Mouse (Mus musculus): ENCODE measurements around the gene Uvrag. TPM values are rescaled to one million over a fixed set of nuclear protein-coding genes. Genes with fewer than 3 reads are reported as not detected.

Uvrag gene
- polyA plus RNA-seq, 1 experiment from 2014 or later = 15.7 TPM

DNA sequence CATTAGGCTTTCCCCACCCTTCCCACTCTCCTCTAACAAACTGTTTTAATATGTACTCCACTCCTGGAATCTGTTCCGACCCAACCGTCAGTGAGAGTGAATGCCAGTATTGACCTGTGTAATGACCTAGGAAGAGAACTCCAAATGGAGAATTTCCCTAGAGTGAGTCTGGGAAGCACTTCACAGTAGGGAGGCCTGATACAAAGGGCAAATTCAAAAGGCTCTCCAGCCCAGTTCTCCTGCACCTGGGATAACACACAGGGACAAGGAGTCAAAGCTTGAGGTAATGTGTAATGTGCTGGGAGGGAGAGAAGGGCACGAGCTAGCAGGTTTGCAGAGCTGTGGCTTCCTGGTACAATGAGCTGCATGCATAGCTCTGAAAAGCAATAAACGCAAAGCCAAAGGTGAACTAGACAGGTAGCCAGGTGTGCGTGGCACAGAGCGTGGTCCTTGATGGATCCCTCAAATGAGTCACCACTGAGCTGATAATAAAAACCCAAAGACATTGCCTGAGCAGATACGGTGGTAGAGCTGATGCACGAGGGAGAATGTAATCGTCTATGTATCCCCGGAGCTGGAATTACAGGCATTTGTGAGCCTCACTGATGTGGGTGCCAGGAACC lies 213.9 kb downstream of the Uvrag start:
- Histone ChIP-seq H3K27me3 (no peaks in the 10 kb centered on the region), H3K27ac (no peak overlapping the region), H3K4me3 (no peak overlapping the region), H3K36me3 (no peaks in the 10 kb centered on the region), H3K4me2 (replicated peaks) (no peak overlapping the region), H3K9ac (no peak overlapping the region), H3K9me3 (no peaks in the 10 kb centered on the region), H3K4me1 (peaks cover 41% of the 10 kb centered on the region)
- 74% methylated on average over 10 of the region's 10 CpGs for WGBS
- no peak for ATAC-seq (ENCODE audit: low FRiP score, low read depth)

DNA sequence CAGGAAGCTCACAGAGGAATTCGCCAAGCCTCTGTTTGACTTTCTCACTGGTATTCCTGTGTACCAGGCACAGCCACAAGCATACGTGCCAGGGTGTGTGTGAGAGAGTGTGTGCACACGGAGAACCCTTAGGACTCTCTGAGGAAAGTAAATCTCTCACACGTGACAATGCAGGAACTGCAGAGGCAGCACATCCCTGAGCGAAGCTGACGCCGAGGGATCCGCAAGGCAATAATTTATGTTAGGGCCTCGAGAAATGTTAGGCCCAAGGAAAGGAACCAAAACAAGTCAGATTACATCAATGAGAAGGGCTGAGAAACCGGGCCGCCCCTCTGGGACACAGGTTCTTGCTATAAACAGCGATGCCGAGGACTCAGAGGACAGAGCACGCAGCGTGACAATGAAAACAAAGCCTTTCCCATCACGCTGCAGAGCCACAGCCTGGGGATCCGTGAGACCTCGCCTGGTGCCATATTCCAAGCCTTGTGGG lies 216.5 kb downstream of the Uvrag start:
- H3K4me3 ChIP-seq = no peak overlapping the region
- no peak overlapping the region for H3K27ac ChIP-seq
- H3K4me2 ChIP-seq (replicated peaks) = 0 out of 2 replicates have a peak overlapping the region, but pooled peaks have one; percentile 5
- H3K4me1 ChIP-seq = peaks cover 38% of the 10 kb centered on the region
- no peaks in the 10 kb centered on the region for H3K36me3 ChIP-seq
- WGBS = 41% methylated on average over 18 of the region's 18 CpGs
- ATAC-seq (ENCODE audit: low FRiP score, low read depth) = no peak
- H3K9me3 ChIP-seq = no peaks in the 10 kb centered on the region
- no peaks in the 10 kb centered on the region for H3K27me3 ChIP-seq
- no peak overlapping the region for H3K9ac ChIP-seq

DNA sequence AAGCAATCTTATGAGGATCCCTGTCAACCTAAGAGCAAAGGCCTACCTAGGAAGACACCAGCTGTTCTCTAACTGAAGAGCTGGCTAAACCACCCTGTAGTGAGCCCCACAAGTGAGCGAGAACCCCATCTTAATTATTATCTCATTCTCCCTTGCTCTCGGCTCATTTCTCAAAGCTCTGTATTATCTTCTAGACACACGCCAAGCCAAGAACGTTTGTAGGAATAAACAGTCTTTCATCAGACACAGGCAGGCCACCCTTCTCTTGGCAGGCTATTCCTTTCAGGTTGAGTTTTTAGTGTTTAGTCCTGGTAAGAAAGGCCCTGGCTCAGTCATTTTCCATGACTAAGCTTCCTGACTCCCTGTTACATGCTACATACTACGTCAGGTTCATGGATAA lies 218.0 kb downstream of the Uvrag start:
- H3K36me3 ChIP-seq = no peaks in the 10 kb centered on the region
- H3K27ac ChIP-seq = no peak overlapping the region
- no peak overlapping the region for H3K4me2 ChIP-seq (replicated peaks)
- ATAC-seq (ENCODE audit: low FRiP score, low read depth) = no peak
- 90% methylated on average over 5 of the region's 5 CpGs for WGBS
- no peak overlapping the region for H3K9ac ChIP-seq
- no peaks in the 10 kb centered on the region for H3K9me3 ChIP-seq
- H3K4me1 ChIP-seq = peaks cover 38% of the 10 kb centered on the region
- H3K4me3 ChIP-seq = no peak overlapping the region
- H3K27me3 ChIP-seq = no peaks in the 10 kb centered on the region

DNA sequence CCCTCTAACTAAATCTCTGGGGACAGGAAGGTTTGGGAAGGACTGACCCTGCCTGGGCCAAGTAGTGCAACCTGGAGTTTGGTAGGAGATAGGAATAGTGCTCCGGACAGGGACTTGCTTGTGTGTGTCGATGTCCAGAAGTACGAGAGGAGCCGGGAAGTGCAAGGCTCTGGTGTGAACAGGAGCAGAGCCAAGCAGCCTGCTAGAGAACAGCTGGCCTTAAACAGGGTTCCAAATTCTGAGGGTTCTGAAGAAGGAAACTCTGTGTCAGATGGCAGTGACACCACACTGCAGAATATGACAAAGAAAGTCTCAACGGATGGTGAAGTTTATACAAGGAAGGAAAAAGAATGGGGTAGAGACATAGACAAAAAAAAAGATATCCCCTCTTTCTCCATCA lies 223.5 kb downstream of the Uvrag start:
- no peaks in the 10 kb centered on the region for H3K27me3 ChIP-seq
- ATAC-seq (ENCODE audit: low FRiP score, low read depth) = no peak
- 85% methylated on average over 5 of the region's 5 CpGs for WGBS
- H3K27ac ChIP-seq = no peak overlapping the region
- H3K4me1 ChIP-seq = peaks cover 23% of the 10 kb centered on the region
- H3K4me2 ChIP-seq (replicated peaks) = no peak overlapping the region
- H3K9me3 ChIP-seq = no peaks in the 10 kb centered on the region
- no peaks in the 10 kb centered on the region for H3K36me3 ChIP-seq
- no peak overlapping the region for H3K9ac ChIP-seq
- H3K4me3 ChIP-seq = no peak overlapping the region

DNA sequence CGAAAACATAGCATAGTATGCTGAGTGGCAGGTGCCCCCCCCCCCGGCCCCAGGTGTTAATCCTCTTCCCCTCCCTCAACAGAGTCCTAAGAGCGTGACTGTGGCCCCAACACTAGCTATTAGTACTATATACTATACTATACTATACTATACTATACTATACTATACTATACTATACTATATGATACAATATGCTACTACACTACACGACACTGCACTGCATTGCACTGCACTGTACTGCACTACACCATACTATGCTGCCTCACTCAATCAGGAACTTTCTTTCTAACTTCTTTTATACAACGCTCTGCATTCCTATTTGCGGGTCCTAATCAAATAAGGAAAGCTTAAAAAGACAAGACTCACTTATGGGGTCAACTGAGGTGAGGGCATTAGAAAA lies 224.4 kb downstream of the Uvrag start:
- Histone ChIP-seq H3K4me3 (no peak overlapping the region), H3K9me3 (no peaks in the 10 kb centered on the region)
- ATAC-seq (ENCODE audit: low FRiP score, low read depth) = peak; percentile 32; the same call in 1 of the 2 replicates

DNA sequence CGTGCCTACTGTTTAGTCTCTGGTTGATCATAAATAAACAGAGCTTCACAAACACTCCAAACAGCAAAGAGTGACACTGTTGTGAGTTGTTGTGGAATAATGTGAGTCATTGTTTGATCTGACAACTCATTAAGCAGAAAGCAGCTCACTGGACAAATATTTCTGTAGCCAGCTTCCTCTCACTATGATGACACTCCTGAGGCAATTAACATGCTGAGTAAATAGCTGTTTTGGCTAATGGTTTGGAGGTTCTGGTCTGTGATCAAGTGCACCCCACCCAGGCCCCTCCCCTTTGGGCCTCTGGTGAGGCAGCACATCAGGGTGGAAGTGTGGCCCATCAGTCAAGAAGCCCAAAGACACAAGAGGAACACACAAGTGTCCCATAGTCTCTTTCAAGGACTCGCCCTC lies 228.0 kb downstream of the Uvrag start:
- Histone ChIP-seq H3K4me3 (no peak overlapping the region), H3K27ac (no peak overlapping the region), H3K27me3 (no peaks in the 10 kb centered on the region), H3K4me1 (peaks cover 37% of the 10 kb centered on the region), H3K36me3 (no peaks in the 10 kb centered on the region), H3K9me3 (no peaks in the 10 kb centered on the region), H3K4me2 (replicated peaks) (no peak overlapping the region), H3K9ac (no peak overlapping the region)
- ATAC-seq (ENCODE audit: low FRiP score, low read depth) = no peak
- 71% methylated on average over 2 of the region's 2 CpGs for WGBS

More for the DNA sequence above, 224.4 kb downstream of the Uvrag start:
- H3K27me3 ChIP-seq = no peaks in the 10 kb centered on the region
- 81% methylated on average over 6 of the region's 6 CpGs for WGBS
- no peak overlapping the region for H3K4me2 ChIP-seq (replicated peaks)
- H3K4me1 ChIP-seq = peaks cover 23% of the 10 kb centered on the region
- no peaks in the 10 kb centered on the region for H3K36me3 ChIP-seq
- H3K27ac ChIP-seq = no peak overlapping the region
- H3K9ac ChIP-seq = no peak overlapping the region

DNA sequence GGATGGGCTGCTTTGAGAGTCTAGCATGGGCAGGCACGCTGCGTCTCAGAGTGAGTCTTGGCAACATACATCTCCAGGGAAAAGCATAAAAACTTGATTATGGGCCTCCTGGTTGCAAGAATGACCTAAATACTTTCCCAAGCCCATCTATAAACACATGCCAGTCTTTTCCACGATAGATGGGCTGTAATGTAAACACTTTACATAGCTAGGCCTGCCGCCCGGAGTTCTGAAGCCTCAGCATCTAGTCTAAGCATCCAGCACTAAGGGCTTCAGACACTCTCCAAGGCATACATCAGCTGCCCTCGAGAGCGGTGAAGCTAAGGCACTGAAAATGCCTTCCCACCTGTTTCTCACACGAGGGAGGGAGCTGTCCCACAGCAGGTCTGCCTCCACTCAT lies 229.7 kb downstream of the Uvrag start:
- H3K36me3 ChIP-seq = no peaks in the 10 kb centered on the region

DNA sequence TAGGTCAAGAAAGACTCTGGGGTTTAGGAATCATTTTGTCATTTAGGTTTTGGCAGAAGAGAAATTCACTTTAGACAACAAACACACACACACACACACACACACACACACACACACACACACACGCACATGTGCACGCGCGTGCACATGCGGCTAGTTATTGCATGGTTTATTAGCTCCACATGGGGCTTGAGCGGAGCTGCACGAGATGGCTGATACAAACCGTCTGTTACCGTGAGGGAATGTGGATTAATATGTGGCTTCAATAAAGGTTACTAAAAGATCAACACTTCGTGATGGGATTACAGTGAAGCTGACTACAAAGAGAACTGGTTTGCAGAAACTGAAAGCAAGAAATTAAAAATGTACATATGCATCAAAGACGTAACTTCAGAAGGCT lies 230.2 kb downstream of the Uvrag start:
- Histone ChIP-seq H3K36me3 (no peaks in the 10 kb centered on the region), H3K4me3 (no peak overlapping the region), H3K27ac (peak overlapping the region; percentile 65; the same call in 1 of the 2 replicates), H3K4me1 (peaks cover 40% of the 10 kb centered on the region), H3K9ac (no peak overlapping the region), H3K9me3 (no peaks in the 10 kb centered on the region), H3K4me2 (replicated peaks) (no peak overlapping the region), H3K27me3 (peaks cover 12% of the 10 kb centered on the region)
- ATAC-seq (ENCODE audit: low FRiP score, low read depth) = no peak
- WGBS = 29% methylated on average over 11 of the region's 11 CpGs

More for the DNA sequence above, 229.7 kb downstream of the Uvrag start:
- H3K27me3 ChIP-seq = peaks cover 6% of the 10 kb centered on the region; the same call in 1 of the 2 replicates
- H3K27ac ChIP-seq = peak overlapping the region; percentile 11; the same call in 1 of the 2 replicates
- no peak overlapping the region for H3K4me2 ChIP-seq (replicated peaks)
- no peak overlapping the region for H3K9ac ChIP-seq
- H3K9me3 ChIP-seq = no peaks in the 10 kb centered on the region
- 36% methylated on average over 8 of the region's 8 CpGs for WGBS
- H3K4me1 ChIP-seq = peaks cover 34% of the 10 kb centered on the region
- H3K4me3 ChIP-seq = no peak overlapping the region
- no peak for ATAC-seq (ENCODE audit: low FRiP score, low read depth)

DNA sequence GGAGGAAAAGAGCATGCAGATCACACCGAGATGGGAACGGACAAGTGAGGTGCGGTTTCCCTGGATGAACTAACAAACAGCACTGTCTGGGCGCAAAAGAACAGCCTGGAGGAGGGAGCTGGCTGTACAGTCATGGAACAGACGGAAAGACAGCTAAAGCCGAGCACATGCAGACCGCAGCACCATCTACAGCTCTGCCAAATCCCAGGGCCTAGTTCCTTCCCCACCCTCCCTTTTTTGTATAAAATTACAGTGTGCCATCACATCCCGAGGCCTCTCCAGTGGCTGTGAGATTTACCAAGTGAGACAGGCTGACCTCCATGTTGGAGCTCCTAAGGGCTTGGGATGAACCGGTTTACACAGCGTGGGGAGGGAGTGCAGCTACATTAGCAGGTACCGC lies 230.8 kb downstream of the Uvrag start:
- ATAC-seq (ENCODE audit: low FRiP score, low read depth) = no peak
- Histone ChIP-seq H3K4me3 (no peak overlapping the region), H3K9ac (no peak overlapping the region), H3K36me3 (no peaks in the 10 kb centered on the region), H3K27me3 (peaks cover 17% of the 10 kb centered on the region), H3K4me2 (replicated peaks) (no peak overlapping the region), H3K27ac (peak overlapping the region; percentile 65; the same call in 1 of the 2 replicates), H3K9me3 (no peaks in the 10 kb centered on the region), H3K4me1 (peaks cover 45% of the 10 kb centered on the region)
- 45% methylated on average over 11 of the region's 11 CpGs for WGBS

DNA sequence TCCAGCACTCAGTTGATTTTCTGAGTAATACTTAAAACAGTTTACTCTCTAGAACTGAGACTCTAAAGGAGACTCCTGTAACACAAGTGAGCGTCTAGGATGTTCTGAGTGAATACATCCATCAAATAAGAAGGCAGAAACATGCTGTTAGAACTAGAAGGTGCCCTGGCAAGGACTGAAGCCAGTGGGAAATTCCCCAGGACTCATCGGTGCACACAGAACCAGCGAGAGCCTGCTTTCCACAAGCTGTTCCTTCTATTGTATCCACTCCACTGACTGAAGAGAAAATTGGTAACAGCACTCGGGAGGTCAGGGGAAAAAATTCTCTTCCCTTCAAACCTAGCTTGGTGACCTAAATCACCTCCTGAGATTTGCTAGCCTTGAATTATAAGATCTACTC lies 233.5 kb downstream of the Uvrag start:
- no peaks in the 10 kb centered on the region for H3K36me3 ChIP-seq
- no peak overlapping the region for H3K4me2 ChIP-seq (replicated peaks)
- H3K9ac ChIP-seq = no peak overlapping the region
- no peaks in the 10 kb centered on the region for H3K9me3 ChIP-seq
- peaks cover 60% of the 10 kb centered on the region for H3K4me1 ChIP-seq
- no peak overlapping the region for H3K4me3 ChIP-seq
- ATAC-seq (ENCODE audit: low FRiP score, low read depth) = no peak
- WGBS = 53% methylated on average over 4 of the region's 4 CpGs
- peaks cover 37% of the 10 kb centered on the region for H3K27me3 ChIP-seq
- no peak overlapping the region for H3K27ac ChIP-seq

DNA sequence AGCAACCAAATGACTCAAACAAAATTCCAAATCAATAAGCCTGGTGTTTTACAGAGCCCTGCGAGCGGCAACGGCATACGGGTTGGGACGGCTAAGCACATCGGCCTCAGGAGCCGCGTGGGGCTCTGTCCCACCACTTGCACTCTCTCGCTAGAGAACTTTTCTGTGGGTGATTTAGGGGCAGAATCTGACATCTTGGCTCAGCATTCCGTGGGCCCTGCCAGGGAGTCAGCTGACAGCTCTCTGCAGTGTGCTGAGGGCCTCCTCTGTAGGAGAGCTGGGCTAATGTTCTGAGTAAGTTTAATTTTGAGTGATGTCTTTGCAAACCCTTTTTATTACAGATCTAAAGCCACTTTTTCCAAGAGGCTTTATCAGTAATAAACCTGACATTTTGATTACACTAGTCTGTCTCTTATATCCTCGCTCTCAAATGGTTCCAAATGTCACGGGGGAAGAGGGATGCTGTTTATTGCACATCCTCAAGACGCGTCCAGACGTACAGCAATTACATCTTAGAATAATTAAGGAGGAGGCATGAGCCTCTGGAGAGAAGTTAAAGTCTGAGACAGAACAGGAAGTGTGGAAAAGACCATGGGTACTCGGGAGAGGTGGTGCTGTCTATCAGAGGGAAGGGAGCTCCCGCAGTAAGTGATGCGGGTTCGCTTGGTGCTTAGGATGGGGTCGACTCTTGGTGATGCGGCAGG lies 236.1 kb downstream of the Uvrag start:
- peak; percentile 56; the same call in 1 of the 2 replicates for ATAC-seq (ENCODE audit: low FRiP score, low read depth)
- Histone ChIP-seq H3K4me1 (peaks cover 51% of the 10 kb centered on the region), H3K9ac (no peak overlapping the region), H3K4me2 (replicated peaks) (peak overlapping the region; percentile 23), H3K27ac (no peak overlapping the region; the same call in 1 of the 2 replicates), H3K36me3 (no peaks in the 10 kb centered on the region), H3K9me3 (no peaks in the 10 kb centered on the region), H3K27me3 (peaks cover 39% of the 10 kb centered on the region), H3K4me3 (peak overlapping the region; percentile 1; the same call in 1 of the 2 replicates)
- WGBS = 27% methylated on average over 21 of the region's 21 CpGs

DNA sequence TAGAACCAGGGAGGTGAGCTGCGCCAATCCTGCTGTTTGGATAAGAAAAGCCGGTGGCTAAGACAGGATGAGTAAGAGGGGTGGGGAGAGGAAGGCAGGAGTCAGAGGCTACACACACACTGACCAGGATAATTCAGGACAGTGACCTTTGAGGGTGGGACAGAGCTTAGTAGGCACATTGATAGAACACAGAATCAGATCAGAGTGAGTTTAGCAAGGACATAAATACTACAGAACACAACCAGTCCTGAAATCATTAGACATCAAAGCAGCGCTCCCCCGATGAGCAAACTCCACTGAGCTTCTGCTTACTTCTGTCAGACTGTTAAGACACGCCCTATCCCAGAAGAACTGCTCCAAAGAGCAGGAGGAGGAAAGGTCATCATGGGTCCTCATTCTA lies 237.1 kb downstream of the Uvrag start:
- WGBS = 46% methylated on average over 5 of the region's 5 CpGs
- Histone ChIP-seq H3K4me1 (peaks cover 52% of the 10 kb centered on the region), H3K36me3 (no peaks in the 10 kb centered on the region), H3K9ac (no peak overlapping the region), H3K27ac (no peak overlapping the region), H3K4me3 (no peak overlapping the region), H3K4me2 (replicated peaks) (no peak overlapping the region), H3K27me3 (peaks cover 39% of the 10 kb centered on the region), H3K9me3 (no peaks in the 10 kb centered on the region)
- no peak for ATAC-seq (ENCODE audit: low FRiP score, low read depth)
